Mouse (Mus musculus) activated CD4-positive, CD25-positive, alpha-beta regulatory T cell, adult 4 months (primary cell): Measurements from ENCODE around the gene Gc. TPM values are rescaled to one million over a fixed set of nuclear protein-coding genes. Genes with fewer than 3 reads are reported as not detected.

ENCODE experiments used
- ATAC-seq: one replicate; pipeline ENCODE4 v1.8.0; 2017
- polyA plus RNA-seq, 2 experiments: library from polyadenylated mRNA; unstranded; fragments of 100-300 nt; shearing (Covaris generic); gene quantifications; one replicate each; pipeline ENCODE4 v1.2.1; 2017

Gene Gc
- polyA plus RNA-seq: not detected

GRCm38 (mm10) chr5:89457554-89458062, at the start of gene Gc:
TSS of gene Gc (minus strand) at chr5:89457898.
- no peak for ATAC-seq

DNA sequence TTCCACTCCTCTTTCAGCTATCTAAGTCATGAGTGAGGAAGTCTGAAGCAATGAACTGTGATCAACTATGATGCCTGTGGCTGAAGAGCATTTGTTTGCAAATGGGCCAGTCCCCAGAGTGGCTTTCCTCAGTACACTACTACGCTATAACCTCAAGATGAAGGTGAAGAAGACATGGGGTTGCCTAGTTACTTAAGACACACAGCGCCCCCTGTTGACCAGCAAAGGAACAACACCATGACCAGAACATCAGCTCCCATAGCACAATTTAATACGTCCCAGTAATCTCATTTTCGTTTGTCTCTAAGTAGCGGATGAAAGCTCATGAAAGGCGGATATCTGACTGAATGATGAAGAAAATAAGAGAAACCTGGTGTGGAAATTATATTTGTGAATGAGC, 42.5 kb upstream of the Gc start:
- ATAC-seq: no peak

DNA sequence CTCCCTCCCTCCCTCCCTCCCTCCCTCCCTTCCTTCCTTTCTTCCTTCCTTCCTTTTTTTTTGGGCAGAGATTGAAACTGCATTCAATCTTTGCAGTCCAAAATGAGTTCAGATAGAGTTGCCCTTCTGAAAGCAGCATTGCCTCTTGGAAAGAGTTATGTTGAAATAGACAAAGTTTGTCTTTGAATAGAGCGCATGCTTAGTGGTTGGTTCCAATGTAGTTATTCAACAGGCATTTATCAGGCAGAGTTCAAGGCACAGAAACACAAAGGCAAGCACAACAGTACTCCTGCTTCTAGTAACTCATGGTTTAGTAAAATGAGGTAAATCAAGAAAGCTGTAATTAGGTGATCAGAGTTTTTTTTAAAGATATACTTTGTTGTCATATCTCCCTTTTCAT, 34.9 kb upstream of the Gc start:
- ATAC-seq: no peak

DNA sequence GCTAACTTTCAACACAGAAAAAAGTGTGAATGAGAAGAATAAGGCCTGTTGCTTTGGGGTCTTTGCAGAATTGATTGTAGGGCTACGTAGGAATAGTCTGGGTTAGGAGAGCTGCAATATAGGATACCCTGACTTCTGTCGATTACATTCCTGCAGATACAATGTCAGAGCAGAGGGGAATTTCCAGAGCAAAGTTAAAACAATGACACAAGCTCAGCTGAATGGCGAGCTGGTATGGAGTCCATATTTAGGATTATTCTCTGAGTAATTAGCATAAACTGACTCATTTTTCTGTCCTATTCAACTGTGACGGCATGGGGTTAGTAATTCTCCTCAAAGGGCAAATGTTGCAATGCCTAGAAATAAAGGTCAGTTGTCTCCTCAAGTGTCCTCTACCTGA, 12.8 kb upstream of the Gc start:
- no peak for ATAC-seq

- no peak for ATAC-seq
Measured at GRCm38 (mm10) chr5:89467886-89468285, 10.2 kb upstream of the Gc start.

GRCm38 (mm10) chr5:89467045-89467444, 9.3 kb upstream of the Gc start:
- no peak for ATAC-seq

GRCm38 (mm10) chr5:89466275-89466674, 8.6 kb upstream of the Gc start:
- no peak for ATAC-seq

GRCm38 (mm10) chr5:89461817-89462216, 4.1 kb upstream of the Gc start:
- ATAC-seq: no peak

- ATAC-seq: no peak
Measured at GRCm38 (mm10) chr5:89459591-89459990, 1.9 kb upstream of the Gc start.

DNA sequence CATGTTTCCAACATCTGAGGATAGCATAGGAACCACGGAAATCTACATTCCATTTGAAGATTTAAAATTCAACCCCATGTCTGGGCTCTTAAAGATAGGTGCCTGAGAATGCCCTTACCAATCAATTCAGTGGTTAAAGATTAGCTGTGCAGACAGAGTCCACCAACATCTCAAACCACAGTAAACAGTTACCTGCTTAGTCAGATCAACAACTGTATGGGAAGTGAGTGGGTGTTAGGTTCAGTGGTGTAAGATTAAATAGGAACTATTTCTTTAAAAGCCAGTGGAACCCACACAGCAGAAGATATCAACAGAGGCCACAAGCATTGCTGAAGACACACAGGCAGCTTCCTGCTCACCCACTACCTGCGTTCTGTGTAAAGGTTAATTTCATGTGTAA, 1.3 kb upstream of the Gc start:
- no peak for ATAC-seq

- ATAC-seq: no peak
Measured at GRCm38 (mm10) chr5:89455526-89455925, 2.2 kb downstream of the Gc start.

- no peak for ATAC-seq
Measured at GRCm38 (mm10) chr5:89450798-89451197, 6.9 kb downstream of the Gc start.

GRCm38 (mm10) chr5:89449325-89449724, 8.4 kb downstream of the Gc start:
- no peak for ATAC-seq

GRCm38 (mm10) chr5:89447978-89448377, 9.7 kb downstream of the Gc start:
- no peak for ATAC-seq

DNA sequence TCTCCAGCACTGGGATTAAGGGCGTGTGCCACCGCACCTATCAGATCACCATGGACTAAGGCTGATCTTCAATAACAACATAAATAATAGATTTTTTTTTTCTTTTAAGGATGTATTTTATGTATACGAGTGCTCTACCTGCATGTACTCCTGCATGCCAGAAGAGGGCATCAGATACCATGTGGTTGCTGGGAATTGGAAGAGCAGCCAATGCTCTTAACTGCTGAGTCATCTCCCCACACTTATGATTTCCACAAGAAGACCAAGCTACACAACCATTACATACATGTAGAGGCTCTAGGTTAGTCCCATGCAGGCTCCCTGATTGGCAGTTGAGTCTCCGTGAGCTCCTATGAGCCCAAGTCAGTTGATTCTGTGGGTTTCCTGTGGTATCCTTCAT, 13.3 kb downstream of the Gc start:
- no peak for ATAC-seq

- ATAC-seq: no peak
Measured at GRCm38 (mm10) chr5:89411536-89411935, 46.2 kb downstream of the Gc start.

- no peak for ATAC-seq
Measured at GRCm38 (mm10) chr5:89407376-89408082, 50.2 kb downstream of the Gc start.

DNA sequence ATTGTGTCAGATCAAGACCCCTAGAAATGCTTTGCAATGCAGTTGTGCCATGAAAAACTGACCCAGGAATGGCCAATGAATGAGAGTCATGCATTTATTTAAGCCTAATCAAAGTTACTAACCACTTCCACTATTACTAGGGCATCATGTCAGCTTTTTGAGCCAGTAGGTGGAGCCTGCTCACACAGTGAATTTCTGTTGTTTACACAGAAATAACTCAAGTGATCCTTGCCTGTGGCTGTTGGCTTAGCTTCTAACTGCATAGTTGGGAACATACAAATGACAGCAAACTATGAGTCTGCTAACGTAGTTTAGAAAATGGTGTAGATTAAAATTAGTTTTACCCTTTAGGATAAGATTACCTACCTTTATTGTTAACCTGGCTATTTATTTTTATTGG, 52.6 kb downstream of the Gc start:
- no peak for ATAC-seq

GRCm38 (mm10) chr5:89390405-89390804, 67.3 kb downstream of the Gc start:
- no peak for ATAC-seq

DNA sequence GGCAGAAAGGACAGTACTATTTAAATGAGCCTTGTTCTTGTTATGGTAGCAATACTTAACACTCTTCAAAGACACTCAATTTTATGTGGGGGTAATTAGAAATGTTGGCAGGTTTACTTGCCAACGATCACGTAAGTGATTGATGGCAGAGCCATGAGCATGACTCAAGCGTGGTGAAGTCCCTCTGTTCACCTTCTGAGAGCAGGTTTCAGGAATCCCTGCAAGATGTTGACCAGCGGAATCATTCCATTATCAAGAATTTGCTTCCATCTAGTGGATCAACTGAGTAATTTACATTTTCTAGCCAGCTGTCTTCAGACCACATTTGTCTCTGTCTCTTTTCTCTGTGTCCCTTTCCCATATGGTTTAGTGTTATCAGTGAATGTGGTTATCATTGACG, 73.5 kb downstream of the Gc start:
- no peak for ATAC-seq

DNA sequence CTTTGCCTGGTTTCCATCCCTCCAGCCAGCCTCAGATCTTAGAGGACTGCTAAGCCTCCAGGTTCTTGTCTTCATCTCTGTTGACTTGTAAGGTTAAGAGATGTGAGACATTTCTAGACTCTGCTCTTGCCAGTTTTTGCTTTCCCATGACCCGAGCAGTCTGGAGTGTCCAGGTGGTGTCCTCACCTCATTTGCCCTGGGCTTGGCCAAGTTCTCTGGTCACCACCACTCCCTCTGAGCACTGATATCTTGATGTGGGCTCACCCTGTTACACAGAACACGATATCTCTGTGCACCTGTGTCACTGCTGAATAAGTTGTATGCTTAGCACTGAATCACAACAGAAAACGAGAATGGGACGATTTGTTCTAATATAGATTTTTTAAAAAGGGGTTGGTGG, 76.4 kb downstream of the Gc start:
- no peak for ATAC-seq

GRCm38 (mm10) chr5:89370140-89370539, 87.6 kb downstream of the Gc start:
- no peak for ATAC-seq

DNA sequence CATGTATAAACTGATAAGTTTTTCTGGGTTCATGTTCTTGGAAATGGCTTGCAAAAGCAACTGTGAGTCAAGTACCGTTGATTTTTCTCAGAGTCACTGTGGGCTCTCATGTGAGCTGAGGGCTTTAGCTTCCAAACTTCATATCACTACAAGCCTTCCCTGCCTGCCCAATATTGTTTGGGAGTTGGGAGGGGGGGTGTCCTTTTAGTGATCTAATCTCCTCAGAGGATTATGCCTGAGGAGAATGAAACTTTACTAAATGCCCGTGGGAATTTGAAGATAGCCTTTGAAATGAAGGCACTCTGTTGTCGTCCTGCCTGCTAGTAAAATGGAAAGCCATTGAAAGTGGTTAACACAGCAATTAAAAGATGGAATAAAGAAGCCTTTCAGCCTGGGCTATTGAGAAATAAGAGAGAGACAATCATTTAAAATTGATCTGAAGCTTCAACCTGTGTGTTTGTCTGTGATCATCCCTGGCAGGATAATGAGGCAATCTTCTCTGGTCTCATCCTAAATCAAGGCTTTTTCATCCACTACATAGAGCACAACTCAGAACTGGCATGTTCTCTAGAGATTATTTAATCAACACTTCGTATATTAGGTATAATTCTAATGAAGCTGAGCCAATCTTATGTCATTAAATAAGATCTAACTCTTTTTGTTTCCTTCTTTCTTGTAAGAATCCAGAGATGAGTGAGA, 89.5 kb downstream of the Gc start:
- ATAC-seq: no peak
